Mouse (Mus musculus): ENCODE data around the gene Rhag. TPM values are rescaled to one million over a fixed set of nuclear protein-coding genes. Genes with fewer than 3 reads are reported as not detected.

Gene Rhag
- total and polyA plus RNA-seq, 3 experiments = 12.7 to 645 (median 118) TPM

GRCm38 (mm10) chr17:40806550-40806949 is 4.4 kb upstream of the Rhag start:
- TF ChIP-seq GATA1 (IDR thresholded peaks at IDR 0.05; ENCODE audit: borderline replicate concordance, low read length) (no peak), TAL1 (conservative IDR thresholded peaks at IDR 0.05; ENCODE audit: low read depth, low read length) (peak; percentile 99), POLR2AphosphoS5 (IDR thresholded peaks at IDR 0.05; ENCODE audit: insufficient replicate concordance, low read depth, low read length) (no peak), CTCF (IDR thresholded peaks at IDR 0.05; ENCODE audit: low read depth, low read length) (no peak), GATA2 (IDR thresholded peaks at IDR 0.05; ENCODE audit: borderline replicate concordance, low read depth, low read length) (no peak)
- Histone ChIP-seq H3K4me3 (ENCODE audit: low read depth, low read length) (peak overlapping the region; percentile 16; the same call in 1 of the 2 replicates), H3K4me1 (ENCODE audit: insufficient read depth, low read depth, low read length) (peaks cover 58% of the 10 kb centered on the region), H3K9me3 (replicated peaks) (no peaks in the 10 kb centered on the region), H3K27me3 (ENCODE audit: insufficient read depth, low read length) (no peaks in the 10 kb centered on the region), H3K36me3 (replicated peaks) (no peaks in the 10 kb centered on the region)
- DNase-seq (ENCODE audit: low spot score) = peak; percentile 53
- ATAC-seq (ENCODE audit: extremely low read depth, insufficient number of reproducible peaks, low FRiP score, poor library complexity, severe bottlenecking) = peak; percentile 88

DNA sequence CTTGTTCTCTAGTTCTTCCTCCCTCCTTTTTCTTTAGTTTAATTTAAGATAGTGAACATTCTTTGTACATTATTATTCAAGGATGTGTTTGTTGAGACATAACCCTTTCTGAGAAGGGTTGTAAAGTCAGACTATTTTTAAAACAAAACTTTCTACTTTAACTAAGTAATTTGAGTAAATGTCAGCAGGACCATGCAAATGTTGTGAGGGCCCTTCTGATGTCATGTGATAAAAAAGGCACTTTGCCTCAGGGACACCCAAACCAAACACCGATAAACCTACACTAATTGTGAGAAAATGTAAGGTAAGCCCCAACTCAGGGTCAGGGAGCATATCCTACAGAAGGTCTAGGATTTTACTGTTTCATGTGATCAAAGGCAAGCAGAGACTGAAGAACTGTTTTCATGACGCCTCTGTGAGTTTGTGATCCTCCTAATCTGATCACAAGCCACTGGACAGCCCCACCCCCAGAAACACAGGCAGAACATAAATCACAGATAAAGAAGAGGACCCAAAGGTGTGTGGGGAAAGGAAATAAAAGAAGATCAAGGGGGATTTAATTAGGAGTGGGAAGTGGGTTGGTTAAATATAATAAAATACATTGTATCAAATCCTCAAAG is 3.9 kb upstream of the Rhag start, which contains the start of gene Crisp2:
Gene Crisp2, minus strand, starts transcription at position 51 of the 620 bp plus-strand sequence.
- Histone ChIP-seq H3K27me3 (ENCODE audit: insufficient read depth, low read length) (no peaks in the 10 kb centered on the region), H3K4me1 (ENCODE audit: insufficient read depth, low read depth, low read length) (peaks cover 58% of the 10 kb centered on the region), H3K36me3 (replicated peaks) (no peaks in the 10 kb centered on the region), H3K9me3 (replicated peaks) (no peaks in the 10 kb centered on the region), H3K4me3 (ENCODE audit: low read depth, low read length) (peak within 1 kb of the TSS; percentile 46; the same call in 1 of the 2 replicates)
- no peak for TF ChIP-seq GATA1 (IDR thresholded peaks at IDR 0.05; ENCODE audit: borderline replicate concordance, low read length)
- no peak for TF ChIP-seq POLR2AphosphoS5 (IDR thresholded peaks at IDR 0.05; ENCODE audit: insufficient replicate concordance, low read depth, low read length)
- no peak for TF ChIP-seq TAL1 (conservative IDR thresholded peaks at IDR 0.05; ENCODE audit: low read depth, low read length)
- no peak for TF ChIP-seq GATA2 (IDR thresholded peaks at IDR 0.05; ENCODE audit: borderline replicate concordance, low read depth, low read length)
- no peak for TF ChIP-seq CTCF (IDR thresholded peaks at IDR 0.05; ENCODE audit: low read depth, low read length)
- ATAC-seq (ENCODE audit: extremely low read depth, insufficient number of reproducible peaks, low FRiP score, poor library complexity, severe bottlenecking) (peak; percentile 26), DNase-seq (ENCODE audit: low spot score) (no peak)

DNA sequence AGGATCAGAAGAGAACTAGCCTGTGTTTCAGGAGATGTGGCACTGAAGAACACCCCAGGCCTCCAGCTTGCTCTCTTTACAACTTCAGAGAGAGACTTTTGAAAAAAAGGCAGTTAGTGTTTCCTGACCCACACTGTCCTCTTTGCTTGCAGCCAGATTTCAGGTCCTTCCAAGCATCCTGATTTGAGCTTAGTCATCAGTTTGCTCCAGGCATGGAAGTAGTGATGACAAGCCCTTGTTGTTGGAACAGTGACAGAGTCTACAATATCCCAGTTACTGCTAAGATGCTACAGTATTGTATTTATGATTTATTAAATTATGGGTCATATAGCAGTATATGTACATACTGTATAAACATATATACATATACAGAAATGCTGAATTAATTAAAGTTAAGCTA is 2.9 kb upstream of the Rhag start:
- peaks cover 56% of the 10 kb centered on the region for H3K4me1 ChIP-seq (ENCODE audit: insufficient read depth, low read depth, low read length)

GRCm38 (mm10) chr17:40811560-40811959 is 634 bp downstream of the Rhag start:
- no peak for ATAC-seq (ENCODE audit: extremely low read depth, insufficient number of reproducible peaks, low FRiP score, poor library complexity, severe bottlenecking)
- no peak for TF ChIP-seq POLR2AphosphoS5 (IDR thresholded peaks at IDR 0.05; ENCODE audit: insufficient replicate concordance, low read depth, low read length)
- no peak for TF ChIP-seq CTCF (IDR thresholded peaks at IDR 0.05; ENCODE audit: low read depth, low read length)
- TF ChIP-seq GATA1 (IDR thresholded peaks at IDR 0.05; ENCODE audit: borderline replicate concordance, low read length) = no peak
- TF ChIP-seq GATA2 (IDR thresholded peaks at IDR 0.05; ENCODE audit: borderline replicate concordance, low read depth, low read length) = no peak
- TF ChIP-seq TAL1 (conservative IDR thresholded peaks at IDR 0.05; ENCODE audit: low read depth, low read length) = no peak; the same call in 1 of the 2 replicates
- Histone ChIP-seq H3K36me3 (replicated peaks) (no peaks in the 10 kb centered on the region), H3K9me3 (replicated peaks) (no peaks in the 10 kb centered on the region), H3K4me3 (ENCODE audit: low read depth, low read length) (peak overlapping the region; percentile 68), H3K4me1 (ENCODE audit: insufficient read depth, low read depth, low read length) (peaks cover 44% of the 10 kb centered on the region), H3K27me3 (ENCODE audit: insufficient read depth, low read length) (no peaks in the 10 kb centered on the region)
- no peak for DNase-seq (ENCODE audit: low spot score)

More for the DNA sequence above, 2.9 kb upstream of the Rhag start:
- TF ChIP-seq TAL1 (conservative IDR thresholded peaks at IDR 0.05; ENCODE audit: low read depth, low read length) (no peak), CTCF (IDR thresholded peaks at IDR 0.05; ENCODE audit: low read depth, low read length) (no peak), GATA1 (IDR thresholded peaks at IDR 0.05; ENCODE audit: borderline replicate concordance, low read length) (no peak), POLR2AphosphoS5 (IDR thresholded peaks at IDR 0.05; ENCODE audit: insufficient replicate concordance, low read depth, low read length) (no peak), GATA2 (IDR thresholded peaks at IDR 0.05; ENCODE audit: borderline replicate concordance, low read depth, low read length) (no peak)
- no peaks in the 10 kb centered on the region for H3K9me3 ChIP-seq (replicated peaks)
- H3K4me3 ChIP-seq (ENCODE audit: low read depth, low read length) = no peak overlapping the region; the same call in 1 of the 2 replicates
- no peaks in the 10 kb centered on the region for H3K36me3 ChIP-seq (replicated peaks)
- no peaks in the 10 kb centered on the region for H3K27me3 ChIP-seq (ENCODE audit: insufficient read depth, low read length)
- ATAC-seq (ENCODE audit: extremely low read depth, insufficient number of reproducible peaks, low FRiP score, poor library complexity, severe bottlenecking) (no peak), DNase-seq (ENCODE audit: low spot score) (no peak)

GRCm38 (mm10) chr17:40812259-40812658 is 1.3 kb downstream of the Rhag start:
- Histone ChIP-seq H3K4me3 (ENCODE audit: low read depth, low read length) (peak overlapping the region; percentile 68), H3K9me3 (replicated peaks) (no peaks in the 10 kb centered on the region), H3K27me3 (ENCODE audit: insufficient read depth, low read length) (no peaks in the 10 kb centered on the region), H3K4me1 (ENCODE audit: insufficient read depth, low read depth, low read length) (peaks cover 46% of the 10 kb centered on the region), H3K36me3 (replicated peaks) (peaks cover 2% of the 10 kb centered on the region)
- DNase-seq (ENCODE audit: low spot score) (no peak), ATAC-seq (ENCODE audit: extremely low read depth, insufficient number of reproducible peaks, low FRiP score, poor library complexity, severe bottlenecking) (no peak)
- TF ChIP-seq POLR2AphosphoS5 (IDR thresholded peaks at IDR 0.05; ENCODE audit: insufficient replicate concordance, low read depth, low read length) (no peak), GATA2 (IDR thresholded peaks at IDR 0.05; ENCODE audit: borderline replicate concordance, low read depth, low read length) (no peak), CTCF (IDR thresholded peaks at IDR 0.05; ENCODE audit: low read depth, low read length) (no peak), GATA1 (IDR thresholded peaks at IDR 0.05; ENCODE audit: borderline replicate concordance, low read length) (no peak), TAL1 (conservative IDR thresholded peaks at IDR 0.05; ENCODE audit: low read depth, low read length) (no peak)

DNA sequence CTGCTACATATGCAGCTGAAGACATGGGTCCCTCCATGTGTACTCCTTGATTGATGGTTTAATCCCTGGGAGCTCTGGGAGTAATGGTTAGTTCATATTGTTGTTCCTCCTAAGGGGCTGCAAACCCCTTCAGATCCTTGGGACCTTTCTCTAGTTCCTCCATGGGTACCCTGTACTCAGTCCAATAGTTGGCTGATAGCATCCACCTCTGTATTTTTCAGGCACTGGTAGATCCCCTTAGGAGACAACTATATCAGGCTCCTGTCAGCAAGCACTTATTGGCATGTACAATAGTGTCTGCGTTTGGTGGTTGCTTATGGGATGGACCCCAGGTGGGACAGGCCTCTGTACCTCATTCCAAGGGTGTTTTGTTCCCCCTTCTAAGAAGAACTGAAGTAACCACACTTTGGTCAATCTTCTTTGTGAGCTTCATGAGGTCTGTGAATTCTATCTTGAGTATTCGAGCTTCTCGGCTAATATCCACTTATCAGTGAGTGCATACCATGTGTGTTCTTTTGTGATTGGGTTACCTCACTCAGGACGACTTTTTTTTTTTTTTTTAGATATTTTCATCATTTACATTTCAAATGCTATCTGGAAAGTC is 6.5 kb downstream of the Rhag start:
- ATAC-seq (ENCODE audit: extremely low read depth, insufficient number of reproducible peaks, low FRiP score, poor library complexity, severe bottlenecking) = peak; percentile 52

More for the DNA sequence above, 6.5 kb downstream of the Rhag start:
- H3K27me3 ChIP-seq (ENCODE audit: insufficient read depth, low read length) = no peaks in the 10 kb centered on the region
- no peak for DNase-seq (ENCODE audit: low spot score)
- no peaks in the 10 kb centered on the region for H3K9me3 ChIP-seq (replicated peaks)
- H3K4me3 ChIP-seq (ENCODE audit: low read depth, low read length) = peak overlapping the region; percentile 45; the same call in 1 of the 2 replicates
- H3K4me1 ChIP-seq (ENCODE audit: insufficient read depth, low read depth, low read length) = peaks cover 55% of the 10 kb centered on the region
- peaks cover 5% of the 10 kb centered on the region for H3K36me3 ChIP-seq (replicated peaks)
- no peak for TF ChIP-seq CTCF (IDR thresholded peaks at IDR 0.05; ENCODE audit: low read depth, low read length)
- no peak for TF ChIP-seq GATA1 (IDR thresholded peaks at IDR 0.05; ENCODE audit: borderline replicate concordance, low read length)
- no peak for TF ChIP-seq POLR2AphosphoS5 (IDR thresholded peaks at IDR 0.05; ENCODE audit: insufficient replicate concordance, low read depth, low read length)
- TF ChIP-seq TAL1 (conservative IDR thresholded peaks at IDR 0.05; ENCODE audit: low read depth, low read length) = no peak; the same call in 1 of the 2 replicates
- TF ChIP-seq GATA2 (IDR thresholded peaks at IDR 0.05; ENCODE audit: borderline replicate concordance, low read depth, low read length) = no peak

All from G1E (cell line).